1 mouse cellular context compared by ENCODE assay signal in genomic region chr7:45465549-45465948, GRCm38 (mm10).
TF ChIP-seq lines count a peak whose summit lies in the region.

No protein-coding gene starts in this region.

TF ChIP-seq in MEL, 35 proteins besides CTCF, POLR2A, EP300 and RAD21 (continued from another document):
- TF ChIP-seq MAFK (IDR thresholded peaks at IDR 0.05; ENCODE audit: borderline replicate concordance, low read depth, low read length) (no peak), ZMIZ1 (IDR thresholded peaks at IDR 0.05; ENCODE audit: low read depth, low read length) (no peak), UBTF (IDR thresholded peaks at IDR 0.05; ENCODE audit: borderline replicate concordance, insufficient read depth, low read depth, low read length) (no peak), MYC (IDR thresholded peaks at IDR 0.05; ENCODE audit: low read depth, low read length) (no peak), POLR2AphosphoS2 (IDR thresholded peaks at IDR 0.05; ENCODE audit: low read length) (no peak), USF1 (IDR thresholded peaks at IDR 0.05; ENCODE audit: low read depth, low read length) (no peak), ZKSCAN1 (IDR thresholded peaks at IDR 0.05; ENCODE audit: low read depth, low read length) (no peak), USF2 (IDR thresholded peaks at IDR 0.05; ENCODE audit: borderline replicate concordance in 1 of 2, insufficient read depth in 1 of 2, low read depth in 1 of 2, low read length in 2 of 2) (no peak), NELFE (IDR thresholded peaks at IDR 0.05; ENCODE audit: low read depth, low read length) (no peak), MAZ (IDR thresholded peaks at IDR 0.05; ENCODE audit: low read depth, low read length) (no peak), MYB (IDR thresholded peaks at IDR 0.05; ENCODE audit: low read depth, low read length) (no peak), JUND (IDR thresholded peaks at IDR 0.05; ENCODE audit: low read depth, low read length) (no peak), TBP (IDR thresholded peaks at IDR 0.05; ENCODE audit: low read depth, low read length) (no peak), CHD1 (IDR thresholded peaks at IDR 0.05; ENCODE audit: low read depth, low read length) (no peak)
